Mouse (Mus musculus): ENCODE measurements around the gene Tmem86b. TPM values are rescaled to one million over a fixed set of nuclear protein-coding genes. Genes with fewer than 3 reads are reported as not detected.

The Tmem86b gene
- polyA plus RNA-seq, 2 experiments = 1.4 to 17.2 TPM

GRCm38 (mm10) chr7:4655393-4655792, 24.2 kb upstream of the Tmem86b start:
- Histone ChIP-seq H3K4me2 (replicated peaks; ENCODE audit: low read depth, low read length, severe bottlenecking) (no peak overlapping the region), H3K4me3 (replicated peaks; ENCODE audit: low read length) (no peak overlapping the region), H3K9me3 (ENCODE audit: control insufficient read depth, low read length) (no peaks in the 10 kb centered on the region), H3K36me3 (ENCODE audit: control insufficient read depth, insufficient read depth, low read length) (peaks cover 22% of the 10 kb centered on the region; the same call in 1 of the 2 replicates), H3K27me3 (ENCODE audit: control insufficient read depth, insufficient read depth, low read length) (no peaks in the 10 kb centered on the region), H3K27ac (replicated peaks; ENCODE audit: low read depth, low read length) (no peak overlapping the region), H3K9ac (ENCODE audit: low read depth, low read length, severe bottlenecking) (no peak overlapping the region), H3K4me1 (ENCODE audit: control insufficient read depth, insufficient read depth, low read length) (peaks cover 15% of the 10 kb centered on the region)
- ATAC-seq (ENCODE audit: low FRiP score, low read depth) (no peak), DNase-seq (ENCODE audit: low spot score) (no peak)
- WGBS = 87% methylated on average over 4 of the region's 4 CpGs
- no peak for TF ChIP-seq POLR2A (IDR thresholded peaks at IDR 0.05; ENCODE audit: borderline replicate concordance, extremely low read depth, insufficient read depth, insufficient read length)

GRCm38 (mm10) chr7:4654221-4654620, 23.0 kb upstream of the Tmem86b start:
- Histone ChIP-seq H3K9ac (ENCODE audit: low read depth, low read length, severe bottlenecking) (no peak overlapping the region), H3K4me2 (replicated peaks; ENCODE audit: low read depth, low read length, severe bottlenecking) (no peak overlapping the region), H3K4me1 (ENCODE audit: control insufficient read depth, insufficient read depth, low read length) (peaks cover 9% of the 10 kb centered on the region), H3K27ac (replicated peaks; ENCODE audit: low read depth, low read length) (no peak overlapping the region), H3K27me3 (ENCODE audit: control insufficient read depth, insufficient read depth, low read length) (no peaks in the 10 kb centered on the region), H3K4me3 (replicated peaks; ENCODE audit: low read length) (no peak overlapping the region), H3K36me3 (ENCODE audit: control insufficient read depth, insufficient read depth, low read length) (peaks cover 22% of the 10 kb centered on the region; the same call in 1 of the 2 replicates), H3K9me3 (ENCODE audit: control insufficient read depth, low read length) (no peaks in the 10 kb centered on the region)
- no peak for DNase-seq (ENCODE audit: low spot score)
- ATAC-seq (ENCODE audit: low FRiP score, low read depth) = no peak
- WGBS = 89% methylated on average over 2 of the region's 2 CpGs
- TF ChIP-seq POLR2A (IDR thresholded peaks at IDR 0.05; ENCODE audit: borderline replicate concordance, extremely low read depth, insufficient read depth, insufficient read length) = no peak

DNA sequence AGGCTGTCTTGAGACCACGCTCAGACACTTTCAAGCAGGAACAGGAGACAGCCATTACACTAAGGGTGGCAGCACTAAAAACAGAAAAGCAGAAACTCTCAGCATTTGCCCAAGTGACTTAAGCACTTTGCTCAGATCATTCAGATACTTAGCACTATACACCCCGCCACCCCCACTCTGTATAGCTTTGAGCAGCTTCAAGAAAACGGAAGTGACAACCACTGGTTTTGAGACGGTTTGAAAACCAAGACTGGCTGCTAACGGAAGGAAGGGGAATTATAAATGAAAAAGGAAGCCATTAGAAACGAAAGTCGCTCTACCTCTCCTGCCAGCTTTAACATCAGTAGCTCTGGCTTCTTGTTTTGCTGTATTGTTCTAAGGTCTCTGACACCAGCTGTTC, 22.6 kb upstream of the Tmem86b start:
- TF ChIP-seq POLR2A (IDR thresholded peaks at IDR 0.05; ENCODE audit: borderline replicate concordance, extremely low read depth, insufficient read depth, insufficient read length) = no peak
- Histone ChIP-seq H3K27ac (replicated peaks; ENCODE audit: low read depth, low read length) (no peak overlapping the region), H3K27me3 (ENCODE audit: control insufficient read depth, insufficient read depth, low read length) (no peaks in the 10 kb centered on the region), H3K36me3 (ENCODE audit: control insufficient read depth, insufficient read depth, low read length) (peaks cover 22% of the 10 kb centered on the region; the same call in 1 of the 2 replicates), H3K9ac (ENCODE audit: low read depth, low read length, severe bottlenecking) (no peak overlapping the region), H3K9me3 (ENCODE audit: control insufficient read depth, low read length) (no peaks in the 10 kb centered on the region), H3K4me2 (replicated peaks; ENCODE audit: low read depth, low read length, severe bottlenecking) (no peak overlapping the region), H3K4me1 (ENCODE audit: control insufficient read depth, insufficient read depth, low read length) (peaks cover 9% of the 10 kb centered on the region), H3K4me3 (replicated peaks; ENCODE audit: low read length) (no peak overlapping the region)
- DNase-seq (ENCODE audit: low spot score) (no peak), ATAC-seq (ENCODE audit: low FRiP score, low read depth) (no peak)
- WGBS = 86% methylated on average over 7 of the region's 7 CpGs

- H3K4me3 ChIP-seq (replicated peaks; ENCODE audit: low read length) = no peak overlapping the region
- peaks cover 9% of the 10 kb centered on the region for H3K4me1 ChIP-seq (ENCODE audit: control insufficient read depth, insufficient read depth, low read length)
- no peaks in the 10 kb centered on the region for H3K27me3 ChIP-seq (ENCODE audit: control insufficient read depth, insufficient read depth, low read length)
- H3K9ac ChIP-seq (ENCODE audit: low read depth, low read length, severe bottlenecking) = no peak overlapping the region
- no peak for TF ChIP-seq POLR2A (IDR thresholded peaks at IDR 0.05; ENCODE audit: borderline replicate concordance, extremely low read depth, insufficient read depth, insufficient read length)
- H3K36me3 ChIP-seq (ENCODE audit: control insufficient read depth, insufficient read depth, low read length) = peaks cover 22% of the 10 kb centered on the region; the same call in 1 of the 2 replicates
- no peak for ATAC-seq (ENCODE audit: low FRiP score, low read depth)
- H3K27ac ChIP-seq (replicated peaks; ENCODE audit: low read depth, low read length) = no peak overlapping the region
- 67% methylated on average over 5 of the region's 5 CpGs for WGBS
- DNase-seq (ENCODE audit: low spot score) = no peak
- no peaks in the 10 kb centered on the region for H3K9me3 ChIP-seq (ENCODE audit: control insufficient read depth, low read length)
- H3K4me2 ChIP-seq (replicated peaks; ENCODE audit: low read depth, low read length, severe bottlenecking) = no peak overlapping the region
Measured at GRCm38 (mm10) chr7:4653351-4653750, 22.1 kb upstream of the Tmem86b start.

DNA sequence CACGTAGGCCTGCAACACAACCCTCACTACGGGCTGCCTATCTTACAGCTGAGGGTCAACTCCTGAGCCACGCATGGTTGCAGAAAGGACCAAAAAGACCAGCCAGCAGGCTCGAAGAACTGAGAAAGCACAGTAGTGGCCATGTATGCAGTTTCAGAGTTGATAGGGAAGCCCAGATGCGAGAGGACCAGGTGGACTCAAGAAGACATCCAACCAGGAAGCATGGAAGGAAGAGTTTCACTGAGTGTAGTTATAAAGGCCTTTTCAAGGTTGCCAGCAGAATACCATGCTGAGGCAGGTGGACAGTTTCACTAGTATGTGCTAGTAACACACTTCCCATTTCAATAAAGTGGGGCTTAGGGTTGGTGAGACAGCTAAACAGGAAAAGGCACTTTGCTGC, 21.5 kb upstream of the Tmem86b start:
- H3K4me2 ChIP-seq (replicated peaks; ENCODE audit: low read depth, low read length, severe bottlenecking) = no peak overlapping the region
- peaks cover 22% of the 10 kb centered on the region; the same call in 1 of the 2 replicates for H3K36me3 ChIP-seq (ENCODE audit: control insufficient read depth, insufficient read depth, low read length)
- no peak for TF ChIP-seq POLR2A (IDR thresholded peaks at IDR 0.05; ENCODE audit: borderline replicate concordance, extremely low read depth, insufficient read depth, insufficient read length)
- no peaks in the 10 kb centered on the region for H3K27me3 ChIP-seq (ENCODE audit: control insufficient read depth, insufficient read depth, low read length)
- peaks cover 8% of the 10 kb centered on the region for H3K4me1 ChIP-seq (ENCODE audit: control insufficient read depth, insufficient read depth, low read length)
- ATAC-seq (ENCODE audit: low FRiP score, low read depth) (no peak), DNase-seq (ENCODE audit: low spot score) (no peak)
- no peaks in the 10 kb centered on the region for H3K9me3 ChIP-seq (ENCODE audit: control insufficient read depth, low read length)
- WGBS = 91% methylated on average over 5 of the region's 5 CpGs
- no peak overlapping the region for H3K9ac ChIP-seq (ENCODE audit: low read depth, low read length, severe bottlenecking)
- H3K27ac ChIP-seq (replicated peaks; ENCODE audit: low read depth, low read length) = no peak overlapping the region
- H3K4me3 ChIP-seq (replicated peaks; ENCODE audit: low read length) = no peak overlapping the region

DNA sequence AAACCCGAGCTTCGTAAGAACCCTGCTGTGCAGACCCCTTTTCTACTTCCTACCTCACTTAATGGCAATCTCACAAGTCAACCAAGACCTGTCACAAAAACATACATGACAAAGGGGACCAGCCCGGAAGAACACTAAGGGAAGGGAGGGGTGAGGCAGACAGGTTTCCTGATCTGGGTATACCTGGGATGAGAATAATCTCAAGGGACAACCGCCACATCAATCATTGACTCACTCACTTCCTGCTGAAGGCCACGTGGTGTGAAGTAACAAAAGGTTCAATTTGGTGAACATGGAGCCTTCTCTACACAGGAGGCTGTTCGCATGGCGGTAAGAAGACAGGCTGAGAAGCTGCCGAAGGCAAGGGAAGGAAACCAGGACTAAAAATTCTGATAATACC, 20.4 kb upstream of the Tmem86b start:
- Histone ChIP-seq H3K9me3 (ENCODE audit: control insufficient read depth, low read length) (no peaks in the 10 kb centered on the region), H3K4me1 (ENCODE audit: control insufficient read depth, insufficient read depth, low read length) (no peaks in the 10 kb centered on the region), H3K27me3 (ENCODE audit: control insufficient read depth, insufficient read depth, low read length) (no peaks in the 10 kb centered on the region), H3K9ac (ENCODE audit: low read depth, low read length, severe bottlenecking) (no peak overlapping the region), H3K4me2 (replicated peaks; ENCODE audit: low read depth, low read length, severe bottlenecking) (no peak overlapping the region), H3K4me3 (replicated peaks; ENCODE audit: low read length) (no peak overlapping the region), H3K36me3 (ENCODE audit: control insufficient read depth, insufficient read depth, low read length) (peaks cover 27% of the 10 kb centered on the region), H3K27ac (replicated peaks; ENCODE audit: low read depth, low read length) (no peak overlapping the region)
- no peak for ATAC-seq (ENCODE audit: low FRiP score, low read depth)
- 77% methylated on average over 8 of the region's 8 CpGs for WGBS
- TF ChIP-seq POLR2A (IDR thresholded peaks at IDR 0.05; ENCODE audit: borderline replicate concordance, extremely low read depth, insufficient read depth, insufficient read length) = no peak
- no peak for DNase-seq (ENCODE audit: low spot score)
